Mouse (Mus musculus) cerebellum, postnatal 4 days (tissue): ENCODE results near the gene Dcx.

ENCODE experiments used
- DNase-seq, 2 experiments: peaks; one replicate each; pipeline ENCODE4 v3.0.0; 2022; ENCODE audit warnings: low spot score in 2 of 2, mixed read lengths in 1 of 2

Dcx gene

DNA sequence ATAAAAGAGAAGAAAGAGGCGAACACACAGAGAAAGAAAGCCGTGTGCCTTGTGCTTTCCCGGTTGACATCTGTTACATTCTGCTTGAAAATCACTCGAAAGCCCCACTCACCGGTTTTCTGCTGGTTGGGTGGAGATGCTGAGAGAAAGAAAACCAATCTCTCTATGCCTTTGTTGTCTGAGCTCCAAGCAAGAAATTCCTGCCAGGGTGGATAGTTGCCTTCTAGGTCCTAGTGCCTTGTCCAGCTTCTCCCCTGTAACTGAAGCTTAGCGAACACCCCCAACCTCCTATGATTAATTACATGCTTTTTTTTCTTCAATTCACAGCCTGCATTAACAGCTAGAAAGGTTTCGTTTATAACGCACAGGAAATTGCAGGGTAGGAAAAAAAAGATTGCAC lies at the start of gene Dcx:
TSS of gene Dcx (minus strand) at position 354 of the 400 bp plus-strand sequence.
- peak in 1 of 2 experiments; percentile 17 for DNase-seq

DNA sequence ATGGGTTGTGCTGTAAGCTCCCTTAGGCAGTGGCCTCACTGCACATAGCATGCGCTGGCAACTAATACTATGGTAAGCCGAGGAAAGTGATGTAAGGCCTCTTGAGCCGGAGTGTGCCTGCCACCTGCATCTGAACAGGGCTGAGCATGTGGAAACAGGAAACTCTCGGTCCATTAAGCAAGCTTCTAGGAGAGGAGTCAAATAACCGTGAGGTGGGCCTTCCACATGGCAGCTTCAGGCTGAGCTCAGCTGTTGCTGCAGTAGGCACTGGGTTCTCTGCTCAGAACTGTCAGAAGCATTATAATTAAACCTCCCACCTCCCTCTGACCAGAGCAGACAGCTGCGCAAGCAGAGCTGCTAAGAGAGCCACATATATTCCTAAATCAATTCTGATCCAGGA lies 33.1 kb upstream of the Dcx start:
- peak in 1 of 2 experiments; percentile 32 for DNase-seq

DNA sequence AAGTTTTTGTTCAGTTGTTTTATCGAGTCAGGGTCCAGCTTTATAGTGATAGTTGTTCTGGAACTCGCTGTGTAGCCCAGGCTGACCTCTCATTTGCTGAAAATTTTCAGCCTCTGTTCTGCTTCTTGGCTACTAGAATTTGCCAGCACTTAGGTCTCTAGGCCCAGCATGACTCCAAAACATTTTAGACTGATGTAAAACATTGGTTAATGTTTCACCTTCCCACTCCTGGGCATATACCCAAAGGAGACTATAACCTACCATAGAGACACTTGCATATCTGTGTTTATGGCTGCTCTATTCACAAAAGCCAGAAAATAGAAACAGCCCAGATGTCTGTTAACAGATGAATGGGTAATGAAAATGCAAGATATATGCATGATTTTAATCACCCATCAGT lies 560 bp upstream of the Dcx start:
- DNase-seq = no peak

DNA sequence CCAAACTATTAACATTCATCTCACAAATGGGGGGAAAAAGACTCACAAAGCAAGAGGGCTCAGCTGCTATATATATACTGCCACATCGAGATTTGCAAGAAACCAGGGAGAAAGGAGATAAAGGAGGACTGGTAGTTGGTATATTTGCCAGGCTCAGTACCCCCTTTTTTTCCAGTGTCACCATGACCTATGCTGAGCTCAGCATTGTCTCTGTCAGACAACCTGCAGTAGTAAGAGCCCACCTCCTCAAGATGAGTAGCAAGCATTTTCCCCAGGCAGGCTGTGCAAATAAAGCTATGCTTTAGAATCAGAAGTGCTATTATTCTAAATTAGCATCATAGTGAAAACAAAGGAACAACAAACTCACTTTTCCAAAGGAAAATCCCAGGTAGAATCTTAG lies 581 bp downstream of the Dcx start:
- no peak for DNase-seq

DNA sequence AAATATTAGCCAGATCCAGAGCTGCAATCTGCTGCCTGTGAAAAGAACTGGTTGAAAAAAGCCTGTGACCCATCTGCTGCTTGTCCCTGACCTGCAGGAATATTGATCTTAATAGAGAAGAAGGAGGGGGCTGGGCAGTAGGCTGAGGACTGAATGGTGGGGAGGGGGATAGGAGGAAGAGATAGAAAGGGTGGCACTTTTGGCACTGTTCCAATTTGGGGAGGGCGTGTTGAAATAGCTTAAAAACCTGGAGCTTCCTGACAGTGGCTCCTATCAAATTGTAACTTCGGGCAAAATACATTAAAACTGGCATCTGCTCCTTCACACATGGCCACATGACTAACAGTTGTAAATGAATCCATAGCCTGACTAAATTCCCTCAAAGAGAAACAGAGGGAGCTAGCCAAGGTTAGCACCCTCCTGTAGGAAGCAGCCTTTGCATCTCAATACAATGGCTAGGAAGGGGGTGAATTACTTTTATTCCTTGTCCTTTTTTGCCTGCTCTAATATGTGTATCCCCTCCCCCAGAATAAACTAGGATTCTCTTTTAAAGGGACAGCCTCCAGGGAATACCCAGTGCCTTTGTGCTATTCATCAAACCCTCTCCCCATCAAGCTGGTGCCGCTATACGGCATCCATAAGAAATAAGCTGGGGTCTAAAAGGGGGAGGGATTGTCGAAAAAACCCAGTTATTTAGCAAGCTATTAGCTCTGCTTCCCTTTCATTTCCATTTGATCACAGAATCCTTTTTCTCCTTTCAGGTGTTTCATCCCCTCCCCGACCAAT lies 1.5 kb downstream of the Dcx start:
- peak in 1 of 2 experiments; percentile 16 for DNase-seq

DNA sequence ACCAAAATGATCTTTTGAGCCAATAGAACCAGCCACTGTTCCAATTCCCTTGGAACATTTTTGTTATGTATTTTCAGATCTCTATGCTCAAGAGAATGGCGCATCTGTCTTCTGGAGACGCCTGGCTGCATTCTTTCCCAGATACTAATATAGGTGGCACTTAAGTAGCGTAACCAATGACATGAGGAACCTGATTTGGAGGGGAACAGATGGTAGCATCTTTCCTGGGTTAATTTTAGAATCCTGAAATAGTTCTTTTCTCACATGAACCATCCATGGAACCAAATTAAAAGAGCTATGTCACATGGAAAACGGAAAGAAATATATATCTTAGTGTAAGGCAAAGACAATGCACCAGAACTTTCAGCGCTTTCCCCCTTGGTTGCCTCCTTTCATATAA lies 11.0 kb downstream of the Dcx start:
- no peak for DNase-seq

DNA sequence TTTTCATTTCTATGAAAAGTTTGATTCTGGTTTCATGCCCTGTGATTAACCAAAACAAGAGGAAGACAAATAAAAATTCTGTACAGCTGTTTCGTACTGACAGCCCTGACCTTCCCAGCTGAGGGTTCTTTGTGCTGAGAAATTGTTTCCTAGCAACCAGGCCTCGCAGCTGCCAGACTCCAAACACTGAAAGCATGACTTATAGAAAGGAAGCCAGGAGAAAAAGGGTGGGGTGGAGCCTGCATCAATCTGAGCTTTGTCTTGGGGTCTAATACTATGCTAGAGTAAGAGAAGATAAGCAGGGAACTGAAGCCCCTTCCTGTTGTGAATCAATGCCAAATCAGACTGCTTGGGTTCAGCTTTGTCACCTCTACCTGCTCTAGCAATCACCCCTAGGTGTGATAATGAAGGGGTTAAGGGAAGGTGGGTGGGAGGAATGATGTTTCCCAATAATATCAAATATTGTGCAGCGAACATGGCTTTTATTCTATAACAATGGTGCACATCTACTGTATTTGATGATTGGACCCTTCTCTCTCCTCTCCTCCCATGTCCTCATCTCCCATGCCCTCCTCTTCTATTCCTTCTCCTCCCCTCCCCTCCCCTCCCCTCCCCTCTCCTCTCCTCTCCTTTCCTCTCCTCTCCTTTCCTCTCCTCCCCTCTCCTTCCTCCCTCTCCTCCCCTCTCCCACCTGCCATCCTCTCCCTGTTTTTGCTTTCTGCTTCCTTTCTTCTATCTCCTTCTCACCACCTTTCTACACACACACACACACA lies 26.2 kb downstream of the Dcx start:
- no peak for DNase-seq

DNA sequence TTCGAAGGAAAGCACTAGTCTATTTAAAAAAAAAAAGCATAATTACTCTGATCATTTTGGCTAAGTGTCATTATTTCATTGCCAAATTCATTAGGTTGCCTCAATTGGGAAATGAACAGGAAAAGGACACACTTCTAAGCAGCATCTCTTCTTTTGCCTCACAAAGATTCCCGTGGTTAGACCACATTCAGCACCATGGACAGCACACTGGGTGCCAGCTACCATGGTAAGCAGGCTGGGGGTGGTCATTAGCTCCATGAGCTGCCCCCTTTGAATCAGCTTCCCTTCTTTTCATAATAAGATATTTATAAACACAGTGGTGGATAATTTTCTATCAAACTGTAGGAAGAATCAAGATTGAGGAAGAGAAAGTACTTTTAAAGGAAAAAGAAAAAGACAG lies 28.4 kb downstream of the Dcx start:
- DNase-seq = no peak

DNA sequence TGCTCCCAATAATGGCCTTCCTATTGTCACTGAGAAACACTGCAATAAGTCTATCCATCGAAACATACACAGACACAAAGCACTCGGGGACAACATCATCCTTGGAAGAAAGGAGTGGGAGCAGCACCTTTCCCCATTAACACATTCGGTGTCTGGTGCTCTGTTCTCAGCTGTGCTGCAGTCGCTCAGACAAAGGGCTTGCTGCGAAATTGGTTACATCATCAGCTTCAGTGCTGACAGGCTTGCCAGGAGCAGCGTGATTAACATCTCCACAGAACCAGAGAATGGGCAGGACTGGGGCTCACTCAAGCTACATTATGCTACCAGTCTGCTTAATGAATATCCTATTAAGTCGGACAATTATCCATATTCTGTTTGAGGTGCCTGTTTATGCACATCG lies 30.8 kb downstream of the Dcx start:
- no peak for DNase-seq

DNA sequence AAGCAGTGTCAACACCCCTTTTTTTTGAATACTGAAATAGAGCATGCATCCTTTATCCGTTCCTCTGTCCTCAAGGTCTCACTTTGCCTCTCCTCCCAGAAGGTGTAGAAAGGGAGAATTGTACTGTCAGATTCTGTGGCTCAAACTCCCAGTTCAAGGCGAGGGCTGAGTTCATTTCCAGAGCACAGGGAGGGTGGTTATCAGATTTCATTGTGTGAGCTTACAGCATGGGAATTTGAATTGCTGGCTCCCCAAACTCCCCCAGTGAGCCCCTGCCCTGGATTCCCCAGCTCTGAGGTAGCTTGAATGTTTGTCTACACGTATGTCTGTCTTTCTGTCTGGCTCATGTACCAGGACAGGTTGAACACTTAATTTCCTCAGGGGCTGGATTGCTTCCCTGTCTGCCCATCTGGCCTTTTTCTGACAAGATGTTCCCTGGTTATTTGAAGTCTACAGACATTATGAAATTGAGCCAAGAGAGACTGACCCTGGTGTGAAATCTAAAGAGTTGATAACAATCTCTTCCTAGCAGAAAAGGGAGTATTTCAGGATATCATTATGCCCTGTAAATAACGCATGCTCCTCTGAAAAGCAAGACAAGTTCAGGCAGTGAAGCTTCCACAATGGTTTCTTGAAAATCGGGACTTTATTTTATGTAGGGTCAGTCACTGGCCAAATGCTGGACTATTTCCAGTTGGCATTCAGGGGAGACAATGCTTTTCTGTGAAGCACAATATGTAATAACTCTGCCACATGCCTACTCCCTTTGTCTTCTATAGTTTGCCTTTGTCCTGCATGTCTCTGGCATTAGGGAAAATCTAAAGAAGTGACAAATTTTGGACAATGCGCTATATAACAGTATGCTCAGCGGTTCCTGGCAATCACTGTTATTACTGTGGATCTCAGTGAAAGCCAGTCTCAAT lies 35.5 kb downstream of the Dcx start:
- no peak for DNase-seq

DNA sequence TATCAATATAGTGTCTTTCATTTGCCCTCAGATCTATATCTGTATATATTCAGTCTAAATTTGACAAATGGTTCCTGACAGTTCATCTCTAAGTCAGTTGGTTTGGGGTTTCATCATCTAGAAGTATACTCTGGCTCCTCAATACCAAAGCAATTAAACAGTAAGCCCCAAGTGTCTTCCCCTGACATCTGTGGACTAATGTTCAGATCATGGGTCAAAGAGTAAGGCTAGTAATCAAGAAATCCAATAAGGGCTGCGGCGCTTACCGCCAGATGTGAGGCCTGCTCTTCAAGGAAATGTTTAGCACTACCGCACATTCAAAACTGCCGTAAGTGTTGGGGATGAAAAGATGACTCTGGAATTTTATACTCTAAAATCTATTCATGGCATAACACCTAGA lies 36.2 kb downstream of the Dcx start:
- no peak for DNase-seq

DNA sequence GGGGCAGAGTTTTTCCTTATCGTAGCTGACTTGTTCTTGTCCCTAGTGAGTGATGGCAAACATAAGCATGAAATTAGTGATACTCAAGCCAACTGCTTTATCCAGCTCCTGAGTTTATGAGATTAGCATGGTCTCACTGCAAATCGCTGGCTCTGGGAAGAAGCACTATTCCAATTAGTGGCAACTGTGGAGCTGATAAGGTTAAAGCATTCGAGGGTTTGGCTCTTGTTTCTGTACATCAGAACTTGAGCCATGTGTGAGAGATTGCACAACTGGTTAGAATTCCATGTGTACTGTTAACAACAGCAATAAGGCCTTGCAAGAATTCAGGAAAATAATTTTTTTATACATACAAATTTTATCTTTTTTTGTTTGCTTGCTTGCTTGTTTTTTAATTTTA lies 39.9 kb downstream of the Dcx start:
- no peak for DNase-seq

DNA sequence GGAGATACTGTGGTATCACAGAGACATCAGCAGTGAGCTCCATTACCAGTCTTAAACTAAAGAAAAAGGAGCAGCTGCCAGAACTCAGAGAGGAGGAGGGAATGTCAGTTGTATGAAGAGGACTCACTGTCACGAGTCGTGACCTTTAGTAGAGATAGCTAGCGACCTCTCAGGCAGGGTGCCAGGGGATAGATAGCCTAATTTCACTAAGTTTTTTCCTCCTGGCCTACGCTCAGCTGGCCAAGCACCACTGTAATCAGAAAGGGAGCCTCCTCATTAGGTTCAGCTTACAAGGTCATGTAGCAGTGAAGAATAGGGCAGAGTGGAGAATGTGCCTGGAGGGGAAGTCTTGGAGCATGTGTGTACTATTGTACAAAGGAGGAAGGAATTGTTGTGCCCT lies 47.3 kb downstream of the Dcx start:
- no peak for DNase-seq

DNA sequence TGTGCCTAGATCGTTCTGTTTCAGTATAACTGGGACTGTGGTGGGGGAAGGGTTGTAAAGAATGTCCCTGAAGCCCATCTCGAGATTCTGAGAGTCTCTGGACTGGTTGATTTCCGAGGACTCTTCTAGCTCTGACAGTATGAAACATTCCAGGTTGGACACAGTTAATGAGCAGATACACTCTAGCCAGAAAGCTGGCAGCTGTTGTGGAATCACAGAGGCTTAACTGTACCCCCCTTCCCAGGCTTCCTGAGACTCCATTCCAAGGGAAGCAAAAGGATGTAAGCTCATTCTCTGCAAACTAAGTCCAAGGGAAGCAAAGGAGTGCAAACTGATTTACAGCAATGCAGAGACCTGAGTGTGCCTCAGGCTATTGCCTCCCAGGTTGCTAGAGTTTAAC lies 48.2 kb downstream of the Dcx start:
- DNase-seq = no peak

DNA sequence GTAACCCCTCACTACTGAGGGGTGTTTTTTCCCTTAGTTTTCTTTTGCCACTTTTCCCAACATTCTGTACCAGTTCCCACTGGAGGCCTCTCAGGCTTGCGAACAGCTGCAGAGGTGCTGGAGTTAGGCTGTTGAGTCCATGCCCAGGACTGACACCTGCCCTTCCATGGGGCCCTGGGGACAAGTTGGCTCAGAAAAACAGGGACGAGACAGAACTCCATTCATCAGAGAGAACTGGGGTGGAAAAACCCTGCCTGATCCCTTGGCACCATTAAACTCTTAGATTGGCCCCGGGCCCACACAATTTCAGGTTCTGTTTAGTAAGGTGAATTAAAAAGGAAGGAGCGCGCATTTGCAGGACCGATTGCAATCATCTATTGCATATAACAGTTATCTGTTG lies 48.8 kb downstream of the Dcx start:
- peak in 1 of 2 experiments; percentile 14 for DNase-seq

DNA sequence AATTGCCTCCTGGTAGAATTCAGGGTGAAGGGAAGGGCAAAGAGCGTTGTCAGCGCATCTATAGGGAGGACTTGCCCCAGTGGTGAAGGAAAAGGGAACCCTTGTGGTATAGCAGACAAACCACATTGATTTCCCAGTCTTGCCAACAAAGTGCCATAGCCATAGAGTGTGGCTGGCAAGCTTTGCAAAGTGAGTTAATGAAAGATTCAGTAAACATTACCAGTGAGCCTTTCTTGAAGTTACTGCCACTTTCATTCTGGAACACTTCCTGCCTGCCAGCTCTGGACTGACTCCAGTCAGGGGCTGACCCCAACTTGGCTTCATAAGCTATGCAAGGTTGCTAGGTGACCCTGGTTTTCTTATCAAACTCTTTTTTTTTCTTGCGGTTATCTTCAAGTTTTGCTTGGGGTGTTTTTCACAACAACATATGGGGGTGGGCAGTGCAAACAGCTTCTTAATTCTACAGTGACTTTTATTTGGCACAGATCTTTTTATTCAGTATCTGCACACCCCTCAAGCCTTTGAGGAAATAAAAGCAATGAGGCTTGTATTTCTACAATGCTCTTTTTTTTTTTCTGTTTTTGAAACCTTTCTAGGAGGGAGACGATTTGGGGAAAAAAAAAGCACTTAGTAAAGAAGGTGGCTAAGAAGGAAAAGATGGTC lies 51.2 kb downstream of the Dcx start:
- DNase-seq = peak in 1 of 2 experiments; percentile 19

DNA sequence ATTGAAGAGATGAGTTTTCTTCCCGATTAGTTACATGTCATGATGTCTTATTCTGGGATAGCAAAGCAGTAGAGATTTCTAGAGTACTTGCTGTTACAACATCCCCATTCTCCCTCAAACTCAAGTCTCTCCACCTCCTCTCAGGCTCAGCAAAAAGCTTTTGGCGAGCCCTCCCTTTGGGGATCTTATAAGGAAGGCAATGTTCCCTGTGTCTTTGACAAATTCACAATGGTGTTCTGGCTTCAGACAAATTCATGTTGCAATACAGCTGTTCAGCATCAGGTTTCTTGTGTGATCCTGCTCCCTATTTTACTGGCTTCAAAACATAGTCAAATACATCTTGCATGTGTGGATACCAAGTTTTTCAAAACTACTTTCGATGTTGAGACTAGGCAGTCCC lies 53.5 kb downstream of the Dcx start:
- DNase-seq = no peak

DNA sequence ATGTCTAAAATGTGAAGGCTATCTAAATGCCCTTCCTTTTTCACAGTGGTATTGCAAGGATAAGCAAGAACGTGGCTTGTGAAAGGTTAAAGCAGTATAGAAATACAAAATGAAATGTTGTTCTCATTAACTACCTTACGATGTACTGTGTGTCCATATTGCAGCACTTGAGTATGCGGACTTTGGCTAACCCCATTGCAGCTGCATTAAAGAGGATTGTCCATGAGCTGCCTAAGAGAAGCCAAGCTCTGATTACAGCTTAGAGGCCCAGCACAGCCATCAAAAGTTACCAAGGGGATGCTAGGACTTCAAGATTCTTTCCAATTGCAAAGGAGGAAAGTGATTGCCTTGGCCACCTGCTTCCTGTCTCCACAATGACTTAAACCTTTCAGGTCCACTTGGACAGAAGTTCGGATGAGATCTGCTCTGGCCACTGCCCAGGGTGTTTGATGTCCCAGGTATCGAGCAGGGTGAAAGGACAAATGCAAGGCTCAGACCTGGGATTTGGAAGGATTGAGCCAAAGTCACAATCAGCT lies 65.9 kb downstream of the Dcx start:
- DNase-seq = no peak

DNA sequence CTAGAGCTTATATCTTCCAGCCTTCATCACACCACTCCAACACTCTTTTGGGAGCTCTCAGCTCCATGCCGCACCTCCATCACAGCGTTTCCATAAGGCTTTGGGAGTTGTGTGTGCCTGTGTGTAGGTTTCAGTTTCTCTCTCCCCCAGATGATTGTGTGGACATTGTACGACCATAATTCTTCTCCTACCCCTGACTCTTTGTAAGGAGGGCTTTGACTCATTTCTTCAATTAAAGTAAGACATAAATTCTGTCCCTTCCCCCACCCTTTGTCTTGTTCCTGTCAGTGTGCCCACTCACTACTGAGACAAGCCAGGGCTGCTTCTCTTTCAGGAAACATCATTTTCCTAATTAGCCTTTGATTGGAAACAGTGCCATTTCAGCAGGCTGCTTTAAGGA lies 81.8 kb downstream of the Dcx start:
- DNase-seq = no peak

DNA sequence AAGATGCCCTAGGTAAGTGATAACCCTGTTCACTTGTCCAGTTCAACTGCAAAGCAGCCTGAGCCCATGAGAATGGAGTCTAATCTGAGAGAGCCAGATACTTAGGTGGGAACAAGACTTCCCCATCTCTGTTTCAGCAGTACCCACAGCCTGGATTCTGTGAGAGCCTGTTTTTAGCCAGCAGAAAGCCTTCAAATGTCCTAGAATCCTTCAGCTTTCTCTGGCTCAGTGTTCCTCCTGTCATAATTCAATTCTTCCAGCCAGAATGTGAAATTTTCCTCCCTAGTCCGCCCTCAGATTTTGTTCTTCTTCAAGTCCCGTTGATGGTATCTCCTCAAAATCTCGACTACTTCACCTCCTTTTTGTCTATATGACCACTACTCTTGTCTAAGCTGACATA lies 83.1 kb downstream of the Dcx start:
- no peak for DNase-seq

DNA sequence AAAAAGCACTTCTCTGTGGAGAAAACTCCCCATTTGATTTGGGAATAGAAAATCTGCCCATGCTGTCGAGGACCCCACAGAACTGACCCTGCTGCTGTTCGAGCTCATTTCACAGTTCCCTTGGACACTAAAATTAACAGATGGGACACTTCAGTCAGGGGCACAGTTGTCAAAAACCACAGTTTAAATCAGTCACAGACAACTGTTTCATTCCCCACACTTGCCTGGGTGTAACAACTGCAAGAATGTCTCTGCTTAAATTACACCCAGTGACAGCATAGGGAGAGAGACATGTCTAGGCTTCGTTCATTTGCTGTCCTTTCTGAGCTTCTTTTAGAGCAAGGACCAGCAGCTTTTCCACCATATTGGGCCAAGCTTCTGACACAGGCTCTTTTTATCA lies 86.5 kb downstream of the Dcx start:
- DNase-seq = no peak
